Mouse (Mus musculus): ENCODE data around the gene Ints14. TPM values are rescaled to one million over a fixed set of nuclear protein-coding genes. Genes with fewer than 3 reads are reported as not detected.
A peak's percentile ranks its signal among the peaks of the same experiment; 100 is the strongest.
"Not testable (repeated sequence)": the region's sequence is repeated elsewhere in the genome, so short reads cannot be mapped to it uniquely, and the experiment has no call there.

The Ints14 gene
- total and polyA plus RNA-seq, 2 experiments from 2014 or later = 34.6 to 37.5 TPM

- WGBS = 17% methylated on average over 9 of the region's 9 CpGs
- Histone ChIP-seq H3K9me3 (ENCODE audit: low read length) (no peaks in the 10 kb centered on the region), H3K4me2 (ENCODE audit: low read depth) (peak overlapping the region; percentile 69), H3K4me3 (ENCODE audit: low read depth, low read length) (peak overlapping the region; percentile 95), H3K27me3 (ENCODE audit: insufficient read depth, low read length) (no peaks in the 10 kb centered on the region), H3K36me3 (ENCODE audit: insufficient read depth) (no peaks in the 10 kb centered on the region), H3K27ac (ENCODE audit: low read depth, low read length) (peak overlapping the region; percentile 93), H3K9ac (peak overlapping the region; percentile 96), H3K4me1 (ENCODE audit: insufficient read depth) (peaks cover 34% of the 10 kb centered on the region)
- no peak for ATAC-seq
- TF ChIP-seq CTCF (IDR thresholded peaks at IDR 0.05; ENCODE audit: low read depth) = no peak
- DNase-seq = no peak
Observed at GRCm38 (mm10) chr9:65021887-65022579, 61.3 kb downstream of the Ints14 start.

GRCm38 (mm10) chr9:65022580-65023135 is 62.0 kb downstream of the Ints14 start:
- WGBS = 51% methylated on average over 4 of the region's 4 CpGs
- ATAC-seq = no peak
- Histone ChIP-seq H3K4me3 (ENCODE audit: low read depth, low read length) (no peak overlapping the region), H3K27ac (ENCODE audit: low read depth, low read length) (peak overlapping the region; percentile 93; the same call in 1 of the 2 replicates), H3K4me2 (ENCODE audit: low read depth) (0 out of 2 replicates have a peak overlapping the region, but pooled peaks have one; percentile 69), H3K9ac (no peak overlapping the region; the same call in 1 of the 2 replicates), H3K4me1 (ENCODE audit: insufficient read depth) (peaks cover 30% of the 10 kb centered on the region), H3K27me3 (ENCODE audit: insufficient read depth, low read length) (no peaks in the 10 kb centered on the region), H3K9me3 (ENCODE audit: low read length) (no peaks in the 10 kb centered on the region), H3K36me3 (ENCODE audit: insufficient read depth) (no peaks in the 10 kb centered on the region)
- 0 out of 2 replicates have a peak, but pooled peaks have one; percentile 7 for TF ChIP-seq CTCF (IDR thresholded peaks at IDR 0.05; ENCODE audit: low read depth)
- DNase-seq = no peak

- Histone ChIP-seq H3K4me3 (ENCODE audit: low read depth, low read length) (no peak overlapping the region), H3K27ac (ENCODE audit: low read depth, low read length) (no peak overlapping the region), H3K36me3 (ENCODE audit: insufficient read depth) (no peaks in the 10 kb centered on the region), H3K27me3 (ENCODE audit: insufficient read depth, low read length) (no peaks in the 10 kb centered on the region), H3K4me2 (ENCODE audit: low read depth) (no peak overlapping the region), H3K4me1 (ENCODE audit: insufficient read depth) (peaks cover 25% of the 10 kb centered on the region), H3K9ac (no peak overlapping the region), H3K9me3 (ENCODE audit: low read length) (no peaks in the 10 kb centered on the region)
- no peak for DNase-seq
- ATAC-seq = no peak
- WGBS = 94% methylated on average over 3 of the region's 3 CpGs
- no peak for TF ChIP-seq CTCF (IDR thresholded peaks at IDR 0.05; ENCODE audit: low read depth)
Observed at GRCm38 (mm10) chr9:65023447-65023846, 62.7 kb downstream of the Ints14 start.

- Histone ChIP-seq H3K4me3 (ENCODE audit: low read depth, low read length) (no peak overlapping the region), H3K36me3 (ENCODE audit: insufficient read depth) (no peaks in the 10 kb centered on the region), H3K4me1 (ENCODE audit: insufficient read depth) (0 out of 2 replicates have a peak, but pooled peaks cover 4% of the 10 kb centered on the region), H3K9me3 (ENCODE audit: low read length) (no peaks in the 10 kb centered on the region), H3K27ac (ENCODE audit: low read depth, low read length) (no peak overlapping the region), H3K27me3 (ENCODE audit: insufficient read depth, low read length) (no peaks in the 10 kb centered on the region), H3K4me2 (ENCODE audit: low read depth) (no peak overlapping the region), H3K9ac (no peak overlapping the region)
- WGBS = 84% methylated on average over 7 of the region's 7 CpGs
- ATAC-seq (no peak), DNase-seq (no peak)
- no peak for TF ChIP-seq CTCF (IDR thresholded peaks at IDR 0.05; ENCODE audit: low read depth)
Observed at GRCm38 (mm10) chr9:65027241-65027640, 66.5 kb downstream of the Ints14 start.

- no peak for ATAC-seq
- H3K4me3 ChIP-seq (ENCODE audit: low read depth, low read length) = no peak overlapping the region
- DNase-seq = no peak
- H3K27ac ChIP-seq (ENCODE audit: low read depth, low read length) = no peak overlapping the region
- H3K9me3 ChIP-seq (ENCODE audit: low read length) = no peaks in the 10 kb centered on the region
- TF ChIP-seq CTCF (IDR thresholded peaks at IDR 0.05; ENCODE audit: low read depth) = no peak
- no peaks in the 10 kb centered on the region for H3K27me3 ChIP-seq (ENCODE audit: insufficient read depth, low read length)
- no peak overlapping the region for H3K9ac ChIP-seq
- WGBS = 94% methylated on average over 5 of the region's 5 CpGs
- H3K36me3 ChIP-seq (ENCODE audit: insufficient read depth) = no peaks in the 10 kb centered on the region
- H3K4me1 ChIP-seq (ENCODE audit: insufficient read depth) = peaks cover 4% of the 10 kb centered on the region; the same call in 1 of the 2 replicates
- no peak overlapping the region for H3K4me2 ChIP-seq (ENCODE audit: low read depth)
Observed at GRCm38 (mm10) chr9:65028313-65028712, 67.6 kb downstream of the Ints14 start.

- not testable (repeated sequence) for DNase-seq; ATAC-seq; H3K27me3 ChIP-seq (ENCODE audit: insufficient read depth, low read length); H3K36me3 ChIP-seq (ENCODE audit: insufficient read depth); H3K9ac ChIP-seq; H3K9me3 ChIP-seq (ENCODE audit: low read length); H3K4me1 ChIP-seq (ENCODE audit: insufficient read depth); H3K27ac ChIP-seq (ENCODE audit: low read depth, low read length); H3K4me3 ChIP-seq (ENCODE audit: low read depth, low read length); H3K4me2 ChIP-seq (ENCODE audit: low read depth)
- WGBS = 75% methylated on average over 5 of the region's 5 CpGs
Observed at GRCm38 (mm10) chr9:65031355-65031754, 70.7 kb downstream of the Ints14 start.

- Histone ChIP-seq H3K27ac (ENCODE audit: low read depth, low read length) (no peak overlapping the region), H3K4me2 (ENCODE audit: low read depth) (peak overlapping the region; percentile 18; the same call in 1 of the 2 replicates), H3K4me3 (ENCODE audit: low read depth, low read length) (peak overlapping the region; percentile 93), H3K9me3 (ENCODE audit: low read length) (no peaks in the 10 kb centered on the region), H3K27me3 (ENCODE audit: insufficient read depth, low read length) (no peaks in the 10 kb centered on the region), H3K36me3 (ENCODE audit: insufficient read depth) (no peaks in the 10 kb centered on the region), H3K9ac (peak overlapping the region; percentile 91; the same call in 1 of the 2 replicates), H3K4me1 (ENCODE audit: insufficient read depth) (peaks cover 4% of the 10 kb centered on the region; the same call in 1 of the 2 replicates)
- TF ChIP-seq CTCF (IDR thresholded peaks at IDR 0.05; ENCODE audit: low read depth) = no peak
- DNase-seq = no peak
- no peak for ATAC-seq
- 32% methylated on average over 4 of the region's 4 CpGs for WGBS
Observed at GRCm38 (mm10) chr9:65031894-65032268, 71.2 kb downstream of the Ints14 start.
